Mouse (Mus musculus) ES-Bruce4 (cell line): Measurements from ENCODE around the gene Spata25. TPM values are rescaled to one million over a fixed set of nuclear protein-coding genes. Genes with fewer than 3 reads are reported as not detected.

Experiments used
- H3K27ac ChIP-seq: 2 replicates; pipeline ENCODE4 v1.5.1; 2012; ENCODE audit warnings: low read length, inconsistent platforms; ENCODE audit not compliant: insufficient read depth
- H3K27me3 ChIP-seq: 2 replicates; pipeline ENCODE4 v1.6.1; 2012; ENCODE audit warnings: mild to moderate bottlenecking, low read length, inconsistent platforms; ENCODE audit not compliant: control insufficient read depth, poor library complexity, insufficient read depth, severe bottlenecking
- H3K36me3 ChIP-seq: 2 replicates; pipeline ENCODE4 v1.6.1; 2012; ENCODE audit warnings: inconsistent platforms, mild to moderate bottlenecking, low read length, moderate library complexity; ENCODE audit not compliant: control insufficient read depth, poor library complexity, insufficient read depth, severe bottlenecking
- H3K4me1 ChIP-seq: one replicate; pipeline ENCODE4 v1.8.1; 2011; ENCODE audit warnings: low read length; ENCODE audit not compliant: control insufficient read depth, insufficient read depth
- H3K4me3 ChIP-seq: 2 replicates; pipeline ENCODE4 v1.5.1; 2011; ENCODE audit warnings: low read depth, mild to moderate bottlenecking, low read length
- H3K9ac ChIP-seq: 2 replicates; pipeline ENCODE4 v1.6.1; 2012; ENCODE audit warnings: low read depth, mild to moderate bottlenecking, inconsistent platforms; ENCODE audit not compliant: poor library complexity, severe bottlenecking
- H3K9me3 ChIP-seq: replicated peaks from 2 replicates; pipeline ENCODE4 v1.6.1; 2012; ENCODE audit warnings: mild to moderate bottlenecking, low read length, inconsistent platforms; ENCODE audit not compliant: control insufficient read depth, poor library complexity, insufficient read depth, severe bottlenecking
- CTCF ChIP-seq: IDR thresholded peaks from one replicate; pipeline ENCODE4 v1.8.1; 2011; ENCODE audit warnings: low read depth, low read length
- EP300 ChIP-seq: IDR thresholded peaks from 2 replicates; pipeline ENCODE4 v1.6.1; 2011; ENCODE audit warnings: low read depth, low read length; ENCODE audit not compliant: insufficient read depth
- POLR2A ChIP-seq: IDR thresholded peaks from one replicate; pipeline ENCODE4 v1.8.1; 2011; ENCODE audit warnings: low read length; ENCODE audit not compliant: insufficient read depth
- polyA plus RNA-seq: library from polyadenylated mRNA; stranded (reverse); fragments of >200 nt; gene quantifications from 2 replicates; pipeline ENCODE4 v1.2.4, GENCODE M21; 2011; ENCODE audit warnings: low read depth; ENCODE audit not compliant: missing spikeins, insufficient read depth, insufficient read length

The Spata25 gene
- polyA plus RNA-seq, 1 experiment = not detected

GRCm38 (mm10) chr2:164795868-164796267 lies 32.5 kb downstream of the Spata25 start:
- no peaks in the 10 kb centered on the region for H3K9me3 ChIP-seq
- TF ChIP-seq CTCF = no peak
- no peak for TF ChIP-seq POLR2A
- TF ChIP-seq EP300 = no peak
- no peak overlapping the region for H3K9ac ChIP-seq
- H3K27me3 ChIP-seq = no peaks in the 10 kb centered on the region
- no peaks in the 10 kb centered on the region for H3K4me1 ChIP-seq
- H3K36me3 ChIP-seq = peaks cover 13% of the 10 kb centered on the region
- no peak overlapping the region for H3K27ac ChIP-seq
- H3K4me3 ChIP-seq = no peak overlapping the region

GRCm38 (mm10) chr2:164794293-164794692 lies 34.0 kb downstream of the Spata25 start:
- Histone ChIP-seq H3K4me1 (peaks cover 3% of the 10 kb centered on the region), H3K36me3 (peaks cover 13% of the 10 kb centered on the region), H3K9ac (no peak overlapping the region), H3K4me3 (no peak overlapping the region), H3K27me3 (no peaks in the 10 kb centered on the region), H3K27ac (no peak overlapping the region), H3K9me3 (no peaks in the 10 kb centered on the region)
- TF ChIP-seq CTCF (peak; percentile 93), EP300 (0 out of 2 replicates have a peak, but pooled peaks have one; percentile 17), POLR2A (no peak)

- H3K4me1 ChIP-seq = peaks cover 7% of the 10 kb centered on the region
- no peak overlapping the region for H3K9ac ChIP-seq
- no peaks in the 10 kb centered on the region for H3K27me3 ChIP-seq
- H3K36me3 ChIP-seq = peaks cover 13% of the 10 kb centered on the region
- H3K4me3 ChIP-seq = no peak overlapping the region
- no peaks in the 10 kb centered on the region for H3K9me3 ChIP-seq
- TF ChIP-seq CTCF = no peak
- TF ChIP-seq EP300 = no peak
- TF ChIP-seq POLR2A = no peak
- peak overlapping the region; percentile 10; the same call in 1 of the 2 replicates for H3K27ac ChIP-seq
Observed at GRCm38 (mm10) chr2:164793772-164794171, 34.6 kb downstream of the Spata25 start.

GRCm38 (mm10) chr2:164793236-164793635 lies 35.1 kb downstream of the Spata25 start:
- H3K9ac ChIP-seq = no peak overlapping the region
- H3K4me1 ChIP-seq = peaks cover 12% of the 10 kb centered on the region
- H3K27ac ChIP-seq = peak overlapping the region; percentile 10; the same call in 1 of the 2 replicates
- H3K27me3 ChIP-seq = no peaks in the 10 kb centered on the region
- no peak for TF ChIP-seq POLR2A
- peak; percentile 55 for TF ChIP-seq CTCF
- TF ChIP-seq EP300 = no peak
- no peak overlapping the region for H3K4me3 ChIP-seq
- H3K9me3 ChIP-seq = no peaks in the 10 kb centered on the region
- H3K36me3 ChIP-seq = peaks cover 12% of the 10 kb centered on the region

- TF ChIP-seq POLR2A (no peak), EP300 (no peak), CTCF (no peak)
- peaks cover 8% of the 10 kb centered on the region for H3K36me3 ChIP-seq
Observed at GRCm38 (mm10) chr2:164792400-164793190, 35.7 kb downstream of the Spata25 start.

GRCm38 (mm10) chr2:164791841-164792261 lies 36.5 kb downstream of the Spata25 start:
- H3K4me3 ChIP-seq = no peak overlapping the region
- H3K9ac ChIP-seq = no peak overlapping the region
- H3K27me3 ChIP-seq = no peaks in the 10 kb centered on the region
- H3K9me3 ChIP-seq = no peaks in the 10 kb centered on the region
- H3K27ac ChIP-seq = no peak overlapping the region
- peaks cover 13% of the 10 kb centered on the region for H3K4me1 ChIP-seq
- TF ChIP-seq EP300 = no peak
- TF ChIP-seq POLR2A = no peak
- no peak for TF ChIP-seq CTCF
- H3K36me3 ChIP-seq = peaks cover 5% of the 10 kb centered on the region; the same call in 1 of the 2 replicates

More at GRCm38 (mm10) chr2:164792400-164793190, 35.7 kb downstream of the Spata25 start:
- H3K4me1 ChIP-seq = peaks cover 13% of the 10 kb centered on the region
- no peaks in the 10 kb centered on the region for H3K9me3 ChIP-seq
- H3K4me3 ChIP-seq = no peak overlapping the region
- H3K9ac ChIP-seq = no peak overlapping the region
- H3K27ac ChIP-seq = no peak overlapping the region
- no peaks in the 10 kb centered on the region for H3K27me3 ChIP-seq
